Comparison of ENCODE assay signal across 13 mouse cellular contexts in the genomic region with DNA sequence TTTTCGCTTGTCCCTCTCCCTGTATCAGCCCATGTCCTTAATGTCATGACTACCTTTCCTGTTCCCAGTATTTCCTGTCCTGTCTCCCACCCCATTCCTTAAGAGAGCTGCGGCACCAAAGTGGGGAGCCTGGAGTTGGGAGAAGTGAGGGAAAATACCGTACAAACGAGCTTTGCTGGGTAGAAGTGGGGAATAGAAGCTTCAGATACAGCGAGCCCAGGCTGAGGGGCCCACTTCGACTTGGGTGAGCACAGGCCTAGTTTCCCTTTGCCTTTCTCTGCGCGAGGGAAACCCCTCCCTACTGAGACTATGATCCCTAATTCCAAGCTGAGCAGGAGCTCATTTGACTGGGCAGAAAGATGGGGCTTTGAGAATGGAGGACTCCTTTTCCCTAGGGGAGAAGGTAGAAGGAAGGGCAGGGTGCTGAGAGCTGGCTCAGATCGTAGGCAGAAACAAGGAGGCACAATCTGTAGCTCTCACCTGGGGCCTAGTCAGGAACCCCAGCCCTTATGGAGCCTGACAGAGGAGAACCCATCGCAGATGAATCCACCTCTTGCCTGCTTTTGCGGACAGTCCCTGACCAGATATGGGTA. TPM values are rescaled to one million over a fixed set of nuclear protein-coding genes. Genes with fewer than 3 reads are reported as not detected.
DNase-seq lines count a peak whose midpoint lies in the region; ATAC-seq lines count a peak whose summit lies in the region.
"Had no signal": no experiment of that assay in that cellular context is flagged by ENCODE, and none has a peak within 500 bp of the region (broad histone marks: within the 10 kb centered on the region; RNA-seq: fewer than 3 reads in every experiment).

No protein-coding gene starts in this region.

- peak overlapping the region; percentile 57 for H3K4me3 ChIP-seq in kidney, embryonic 15.5 days (replicated peaks)
- peak overlapping the region; percentile 59 for H3K4me3 ChIP-seq in embryonic facial prominence, embryonic 12.5 days
- peak overlapping the region; percentile 59 for H3K4me3 ChIP-seq in limb, embryonic 15.5 days
- H3K4me3 ChIP-seq: liver, embryonic 13.5 days; megakaryocyte, embryonic 14.5 days had no signal

- H3K27ac ChIP-seq in kidney, embryonic 15.5 days = peak overlapping the region; percentile 75
- H3K27ac ChIP-seq in embryonic facial prominence, embryonic 12.5 days = peak overlapping the region; percentile 95
- H3K27ac ChIP-seq in limb, embryonic 15.5 days = no peak overlapping the region
- H3K27ac ChIP-seq: liver, embryonic 13.5 days had no signal

- DNase-seq in embryo, embryonic 10.5 days (ENCODE audit: low spot score) = peak; percentile 41
- DNase-seq in embryo, embryonic 10 days (ENCODE audit: low spot score) = no peak
- DNase-seq in kidney, adult 8-10 months = no peak
- no peak for DNase-seq in lung, postnatal 14 days
- DNase-seq in cerebellum, postnatal 25 days = no peak
- DNase-seq: gastrocnemius, postnatal 36 days; liver, embryonic 13.5 days; thymus, postnatal 14 days had no signal

- no peak for ATAC-seq in kidney, embryonic 15.5 days (replicated peaks; ENCODE audit: low FRiP score)
- ATAC-seq in embryonic facial prominence, embryonic 12.5 days (ENCODE audit: insufficient number of reproducible peaks, insufficient read depth, low FRiP score, low TSS enrichment) = no peak
- no peak for ATAC-seq in limb, embryonic 15.5 days (ENCODE audit: insufficient number of reproducible peaks, low FRiP score, low TSS enrichment, low read depth)

- peak overlapping the region; percentile 62 for H3K9ac ChIP-seq in kidney, embryonic 15.5 days
- H3K9ac ChIP-seq in embryonic facial prominence, embryonic 12.5 days = peak overlapping the region; percentile 96
- no peak overlapping the region for H3K9ac ChIP-seq in limb, embryonic 15.5 days
- H3K9ac ChIP-seq: liver, embryonic 13.5 days had no signal

- H3K4me2 ChIP-seq in kidney, embryonic 15.5 days = peak overlapping the region; percentile 74
- peak overlapping the region; percentile 59 for H3K4me2 ChIP-seq in embryonic facial prominence, embryonic 12.5 days (replicated peaks)
- peak overlapping the region; percentile 89 for H3K4me2 ChIP-seq in limb, embryonic 15.5 days
- H3K4me2 ChIP-seq: liver, embryonic 13.5 days had no signal

- WGBS in kidney, embryonic 15.5 days = 6% methylated on average over 11 of the region's 11 CpGs
- 3% methylated on average over 11 of the region's 11 CpGs for WGBS in embryonic facial prominence, embryonic 12.5 days
- WGBS in limb, embryonic 15.5 days = 25% methylated on average over 11 of the region's 11 CpGs

- peaks cover 48% of the 10 kb centered on the region for H3K4me1 ChIP-seq in kidney, embryonic 15.5 days
- peaks cover 31% of the 10 kb centered on the region for H3K4me1 ChIP-seq in embryonic facial prominence, embryonic 12.5 days
- H3K4me1 ChIP-seq in limb, embryonic 15.5 days = peaks cover 47% of the 10 kb centered on the region

- no peaks in the 10 kb centered on the region for H3K36me3 ChIP-seq in kidney, embryonic 15.5 days
- H3K36me3 ChIP-seq in embryonic facial prominence, embryonic 12.5 days = peaks cover 14% of the 10 kb centered on the region; the same call in 1 of the 2 replicates
- no peaks in the 10 kb centered on the region for H3K36me3 ChIP-seq in limb, embryonic 15.5 days
- H3K36me3 ChIP-seq: G1E; liver, embryonic 13.5 days had no signal

- peaks cover 95% of the 10 kb centered on the region for H3K27me3 ChIP-seq in kidney, embryonic 15.5 days
- H3K27me3 ChIP-seq in embryonic facial prominence, embryonic 12.5 days = peaks cover 36% of the 10 kb centered on the region
- peaks cover 94% of the 10 kb centered on the region for H3K27me3 ChIP-seq in limb, embryonic 15.5 days

- no peaks in the 10 kb centered on the region for H3K9me3 ChIP-seq in kidney, embryonic 15.5 days (replicated peaks)
- H3K9me3 ChIP-seq in embryonic facial prominence, embryonic 12.5 days = no peaks in the 10 kb centered on the region
- no peaks in the 10 kb centered on the region for H3K9me3 ChIP-seq in limb, embryonic 15.5 days
- H3K9me3 ChIP-seq: liver, embryonic 13.5 days had no signal

RNA-seq across cellular contexts. Expression of gene Six2, which starts 2.3 kb away (rescaled TPM):
- 16.9 and 18.9 TPM in 2 replicates for polyA plus RNA-seq in kidney, embryonic 15.5 days (2015; fragmentation: Nextera tagmentation; extraction: Ambion mirVana)
- 33.2 and 38.0 TPM in 2 replicates for polyA plus RNA-seq in embryonic facial prominence, embryonic 12.5 days (2016; fragmentation: Nextera tagmentation; extraction: Ambion mirVana)
- 3.9 and 4.3 TPM in 2 replicates for polyA plus RNA-seq in limb, embryonic 15.5 days (2015; fragmentation: Nextera tagmentation; extraction: Ambion mirVana)
- polyA plus RNA-seq: G1E; liver, embryonic 13.5 days had no signal
